Mouse (Mus musculus): ENCODE data around the gene B4galt5. TPM values are rescaled to one million over a fixed set of nuclear protein-coding genes. Genes with fewer than 3 reads are reported as not detected.

B4galt5 gene
- polyA plus RNA-seq, 1 experiment from 2014 or later = 20.4 TPM

DNA sequence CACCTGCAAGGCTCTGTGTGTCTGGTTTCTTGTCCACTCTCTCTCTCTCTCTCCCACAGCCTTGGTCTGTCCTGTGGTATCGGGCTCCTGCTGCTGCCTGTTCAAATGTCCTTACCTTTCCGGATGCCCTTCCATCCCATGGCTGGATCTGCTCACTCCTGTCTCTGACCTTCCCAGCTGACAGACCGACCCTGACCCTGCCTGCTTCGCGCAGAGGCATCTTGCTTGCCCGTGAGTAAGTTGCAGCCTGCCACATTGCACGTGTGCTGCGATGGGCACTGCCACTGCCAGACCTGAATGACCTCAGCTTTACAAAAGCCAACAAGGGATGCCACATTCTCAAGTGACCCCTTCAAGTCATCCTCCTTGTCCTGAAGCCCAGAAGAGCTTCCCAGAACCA lies 27.6 kb downstream of the B4galt5 start:
- H3K27ac ChIP-seq (replicated peaks; ENCODE audit: low read depth, low read length) = no peak overlapping the region
- no peaks in the 10 kb centered on the region for H3K9me3 ChIP-seq (ENCODE audit: control insufficient read depth, low read length)
- no peak overlapping the region for H3K4me3 ChIP-seq (replicated peaks; ENCODE audit: low read depth, low read length)
- no peak for ATAC-seq (ENCODE audit: low FRiP score, low TSS enrichment)
- H3K27me3 ChIP-seq (ENCODE audit: control insufficient read depth, insufficient read depth, low read length) = no peaks in the 10 kb centered on the region
- H3K9ac ChIP-seq (replicated peaks; ENCODE audit: low read length) = no peak overlapping the region
- no peak overlapping the region for H3K4me2 ChIP-seq (ENCODE audit: low read length)
- peaks cover 4% of the 10 kb centered on the region; the same call in 1 of the 2 replicates for H3K4me1 ChIP-seq (ENCODE audit: control insufficient read depth, insufficient read depth, low read length)
- 95% methylated on average over 8 of the region's 8 CpGs for WGBS
- DNase-seq = no peak
- H3K36me3 ChIP-seq (ENCODE audit: control insufficient read depth, insufficient read depth, low read length) = no peaks in the 10 kb centered on the region

DNA sequence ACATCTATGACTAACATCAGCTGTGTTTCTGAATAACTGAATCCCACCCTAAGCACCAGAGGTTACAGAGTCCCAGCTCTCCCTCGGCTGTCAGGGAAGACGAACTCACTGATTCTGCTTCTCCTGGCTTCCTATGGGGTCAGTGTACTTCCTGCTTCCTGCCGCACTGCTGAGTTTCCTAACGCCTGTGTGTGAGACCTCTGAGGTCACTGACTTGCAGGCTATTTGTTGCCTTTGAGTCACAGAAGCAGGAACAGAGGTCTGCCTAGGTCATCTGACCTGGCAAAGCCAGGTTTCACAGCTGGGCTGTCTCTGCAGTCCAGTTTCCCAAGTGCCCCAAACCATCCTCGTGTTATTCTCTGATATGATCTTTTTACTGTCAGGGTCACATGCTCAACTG lies 30.0 kb downstream of the B4galt5 start:
- no peaks in the 10 kb centered on the region for H3K36me3 ChIP-seq (ENCODE audit: control insufficient read depth, insufficient read depth, low read length)

DNA sequence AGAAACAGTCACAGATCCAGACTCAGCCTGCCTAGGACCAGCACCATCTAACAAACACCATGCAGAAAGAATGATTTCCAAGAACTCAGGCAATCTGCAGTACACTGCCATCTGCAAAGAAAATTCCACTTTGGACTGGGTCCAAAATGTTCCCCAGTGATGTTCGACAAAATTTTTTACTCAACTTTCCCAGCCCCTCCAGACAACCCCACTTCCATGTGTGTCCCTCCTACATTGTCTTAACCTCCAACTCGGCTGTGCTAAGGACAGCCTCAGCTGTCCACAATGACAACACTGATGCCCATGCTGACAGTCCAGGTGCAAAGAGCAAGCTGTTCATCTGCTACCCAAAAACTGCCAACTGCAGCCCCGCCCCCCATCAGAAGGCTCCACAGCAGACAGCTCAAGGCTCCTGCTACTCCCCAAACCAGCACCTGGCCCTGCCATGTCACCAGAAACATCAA lies 32.2 kb downstream of the B4galt5 start:
- no peaks in the 10 kb centered on the region for H3K9me3 ChIP-seq (ENCODE audit: control insufficient read depth, low read length)
- no peak for DNase-seq
- peaks cover 14% of the 10 kb centered on the region for H3K4me1 ChIP-seq (ENCODE audit: control insufficient read depth, insufficient read depth, low read length)
- no peaks in the 10 kb centered on the region for H3K27me3 ChIP-seq (ENCODE audit: control insufficient read depth, insufficient read depth, low read length)
- no peak overlapping the region for H3K9ac ChIP-seq (replicated peaks; ENCODE audit: low read length)
- H3K27ac ChIP-seq (replicated peaks; ENCODE audit: low read depth, low read length) = no peak overlapping the region
- no peak for ATAC-seq (ENCODE audit: low FRiP score, low TSS enrichment)
- H3K36me3 ChIP-seq (ENCODE audit: control insufficient read depth, insufficient read depth, low read length) = no peaks in the 10 kb centered on the region
- 76% methylated on average over 3 of the region's 3 CpGs for WGBS
- no peak overlapping the region for H3K4me3 ChIP-seq (replicated peaks; ENCODE audit: low read depth, low read length)
- H3K4me2 ChIP-seq (ENCODE audit: low read length) = no peak overlapping the region

More for the DNA sequence above, 30.0 kb downstream of the B4galt5 start:
- WGBS = 67% methylated on average over 5 of the region's 5 CpGs
- ATAC-seq (ENCODE audit: low FRiP score, low TSS enrichment) (no peak), DNase-seq (no peak)
- peaks cover 10% of the 10 kb centered on the region for H3K4me1 ChIP-seq (ENCODE audit: control insufficient read depth, insufficient read depth, low read length)
- H3K9me3 ChIP-seq (ENCODE audit: control insufficient read depth, low read length) = no peaks in the 10 kb centered on the region
- H3K9ac ChIP-seq (replicated peaks; ENCODE audit: low read length) = no peak overlapping the region
- H3K27me3 ChIP-seq (ENCODE audit: control insufficient read depth, insufficient read depth, low read length) = no peaks in the 10 kb centered on the region
- no peak overlapping the region for H3K4me2 ChIP-seq (ENCODE audit: low read length)
- H3K4me3 ChIP-seq (replicated peaks; ENCODE audit: low read depth, low read length) = no peak overlapping the region
- H3K27ac ChIP-seq (replicated peaks; ENCODE audit: low read depth, low read length) = no peak overlapping the region

- no peak overlapping the region for H3K4me2 ChIP-seq (ENCODE audit: low read length)
- H3K27me3 ChIP-seq (ENCODE audit: control insufficient read depth, insufficient read depth, low read length) = no peaks in the 10 kb centered on the region
- ATAC-seq (ENCODE audit: low FRiP score, low TSS enrichment) = no peak
- no peak overlapping the region for H3K9ac ChIP-seq (replicated peaks; ENCODE audit: low read length)
- DNase-seq = no peak
- H3K36me3 ChIP-seq (ENCODE audit: control insufficient read depth, insufficient read depth, low read length) = no peaks in the 10 kb centered on the region
- peak overlapping the region; percentile 37 for H3K27ac ChIP-seq (replicated peaks; ENCODE audit: low read depth, low read length)
- peaks cover 14% of the 10 kb centered on the region for H3K4me1 ChIP-seq (ENCODE audit: control insufficient read depth, insufficient read depth, low read length)
- no peaks in the 10 kb centered on the region for H3K9me3 ChIP-seq (ENCODE audit: control insufficient read depth, low read length)
- no peak overlapping the region for H3K4me3 ChIP-seq (replicated peaks; ENCODE audit: low read depth, low read length)
- 89% methylated on average over 8 of the region's 8 CpGs for WGBS
These were observed 34.5 kb downstream of the B4galt5 start for GRCm38 (mm10) chr2:167314491-167314890.

DNA sequence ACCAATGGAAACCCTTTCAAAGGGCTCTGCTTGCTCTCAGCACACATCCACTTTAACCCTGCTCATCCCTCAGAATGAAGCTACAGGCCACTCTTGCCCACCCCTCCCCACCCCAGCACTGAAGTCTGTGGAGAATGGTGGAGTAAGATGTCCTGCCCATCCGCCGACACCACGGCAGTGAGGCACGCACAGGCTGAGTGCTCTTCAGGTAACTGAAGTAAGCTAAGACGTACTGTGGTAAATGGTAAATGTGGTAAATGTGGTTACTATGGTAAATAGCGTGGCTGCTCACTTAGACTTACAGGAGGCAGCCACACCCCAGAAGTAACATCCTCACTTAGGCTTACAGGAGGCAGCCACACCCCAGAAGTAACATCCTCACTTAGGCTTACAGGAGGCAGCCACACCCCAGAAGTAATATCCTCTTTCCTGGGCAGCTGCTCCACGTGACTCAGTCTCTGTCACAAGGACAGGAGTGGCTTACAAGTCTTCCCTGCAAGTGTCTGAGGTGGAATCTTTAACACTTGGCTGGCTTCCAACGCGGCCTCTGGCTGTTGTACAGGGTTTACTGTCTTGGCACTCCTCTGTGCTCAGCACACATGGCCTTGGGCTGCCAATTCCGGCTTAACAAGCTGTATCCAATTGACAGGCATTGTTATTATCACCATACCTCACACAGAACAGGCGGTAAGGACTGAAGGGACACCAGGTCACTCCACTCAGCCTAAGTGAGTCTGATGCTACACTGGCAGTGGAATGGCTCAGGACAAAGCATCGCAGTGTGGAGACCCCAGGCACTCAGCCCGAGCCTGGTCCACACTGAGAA lies 35.3 kb downstream of the B4galt5 start:
- Histone ChIP-seq H3K9me3 (ENCODE audit: control insufficient read depth, low read length) (no peaks in the 10 kb centered on the region), H3K27ac (replicated peaks; ENCODE audit: low read depth, low read length) (peak overlapping the region; percentile 37), H3K9ac (replicated peaks; ENCODE audit: low read length) (0 out of 2 replicates have a peak overlapping the region, but pooled peaks have one; percentile 20), H3K4me1 (ENCODE audit: control insufficient read depth, insufficient read depth, low read length) (peaks cover 14% of the 10 kb centered on the region), H3K4me3 (replicated peaks; ENCODE audit: low read depth, low read length) (no peak overlapping the region), H3K27me3 (ENCODE audit: control insufficient read depth, insufficient read depth, low read length) (no peaks in the 10 kb centered on the region), H3K36me3 (ENCODE audit: control insufficient read depth, insufficient read depth, low read length) (no peaks in the 10 kb centered on the region), H3K4me2 (ENCODE audit: low read length) (no peak overlapping the region)
- ATAC-seq (ENCODE audit: low FRiP score, low TSS enrichment) = peak; percentile 76
- DNase-seq = peak; percentile 83
- WGBS = 61% methylated on average over 13 of the region's 13 CpGs

DNA sequence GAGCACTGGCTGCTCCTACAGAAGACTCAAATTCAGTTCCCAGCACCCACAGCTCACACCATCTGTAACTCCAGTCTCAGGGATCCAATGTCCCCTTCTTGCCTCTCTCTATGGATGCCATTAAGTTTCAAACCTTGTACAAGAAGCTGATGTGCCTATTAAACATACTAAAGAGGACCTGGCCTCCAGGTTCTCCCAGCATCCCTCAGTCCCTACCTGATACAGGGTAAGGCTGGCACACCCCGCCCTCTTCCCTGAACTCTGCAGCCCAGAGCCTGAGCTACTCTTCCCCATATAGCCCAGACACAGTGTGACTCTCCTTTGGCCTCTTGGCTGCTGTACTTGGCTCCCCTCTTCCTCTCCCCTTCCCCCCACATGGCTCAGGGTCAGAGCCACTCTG lies 38.9 kb downstream of the B4galt5 start:
- no peaks in the 10 kb centered on the region for H3K27me3 ChIP-seq (ENCODE audit: control insufficient read depth, insufficient read depth, low read length)
- 95% methylated on average over 1 of the region's 1 CpGs for WGBS
- no peak overlapping the region for H3K4me3 ChIP-seq (replicated peaks; ENCODE audit: low read depth, low read length)
- H3K9me3 ChIP-seq (ENCODE audit: control insufficient read depth, low read length) = no peaks in the 10 kb centered on the region
- no peak overlapping the region for H3K27ac ChIP-seq (replicated peaks; ENCODE audit: low read depth, low read length)
- no peak overlapping the region for H3K4me2 ChIP-seq (ENCODE audit: low read length)
- H3K9ac ChIP-seq (replicated peaks; ENCODE audit: low read length) = no peak overlapping the region
- H3K36me3 ChIP-seq (ENCODE audit: control insufficient read depth, insufficient read depth, low read length) = peaks cover 18% of the 10 kb centered on the region
- peaks cover 14% of the 10 kb centered on the region for H3K4me1 ChIP-seq (ENCODE audit: control insufficient read depth, insufficient read depth, low read length)
- DNase-seq (no peak), ATAC-seq (ENCODE audit: low FRiP score, low TSS enrichment) (no peak)

DNA sequence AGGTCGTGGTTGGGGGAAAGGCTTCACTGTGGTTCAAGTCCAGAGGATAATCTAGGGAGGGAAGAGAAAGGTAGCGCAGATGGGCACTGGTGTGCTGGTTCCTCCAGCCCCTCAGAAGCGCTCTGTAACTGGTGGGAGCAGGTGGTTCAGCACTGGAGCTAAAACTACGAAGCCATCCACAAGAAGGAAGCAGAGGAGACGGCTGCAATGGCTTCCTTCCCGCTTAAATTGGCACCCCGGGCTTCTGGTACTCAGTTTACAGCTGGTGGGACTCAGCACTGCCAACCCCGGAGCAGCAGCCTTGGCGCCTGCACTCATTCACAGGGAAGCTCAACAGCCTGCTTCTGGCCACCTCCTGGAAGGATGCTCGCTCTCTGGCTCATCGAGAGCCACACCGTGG lies 39.7 kb downstream of the B4galt5 start:
- Histone ChIP-seq H3K27ac (replicated peaks; ENCODE audit: low read depth, low read length) (no peak overlapping the region), H3K4me3 (replicated peaks; ENCODE audit: low read depth, low read length) (no peak overlapping the region)
- no peak for ATAC-seq (ENCODE audit: low FRiP score, low TSS enrichment)

DNA sequence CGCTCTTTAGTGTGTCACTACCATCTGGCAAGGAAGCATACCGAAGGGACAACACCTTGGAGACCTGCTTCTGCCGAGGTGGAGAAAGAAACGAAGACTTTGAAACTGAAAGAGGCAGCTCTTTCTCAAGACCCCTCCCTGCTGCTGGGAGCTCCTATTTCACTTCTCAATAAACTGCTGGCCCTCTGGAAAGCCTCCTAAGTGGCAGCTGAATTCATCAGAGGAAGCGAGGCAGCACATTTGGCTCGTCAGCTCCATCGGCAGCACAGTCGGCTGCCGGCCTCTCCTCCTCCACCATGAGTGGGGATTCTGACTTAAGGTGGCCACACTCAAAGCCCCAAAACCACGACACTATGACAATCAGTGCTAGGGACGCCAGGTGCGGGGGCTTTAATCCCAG lies 41.3 kb downstream of the B4galt5 start:
- WGBS = 65% methylated on average over 12 of the region's 12 CpGs
- Histone ChIP-seq H3K9ac (replicated peaks; ENCODE audit: low read length) (no peak overlapping the region), H3K27ac (replicated peaks; ENCODE audit: low read depth, low read length) (no peak overlapping the region), H3K27me3 (ENCODE audit: control insufficient read depth, insufficient read depth, low read length) (no peaks in the 10 kb centered on the region), H3K36me3 (ENCODE audit: control insufficient read depth, insufficient read depth, low read length) (peaks cover 25% of the 10 kb centered on the region), H3K4me1 (ENCODE audit: control insufficient read depth, insufficient read depth, low read length) (no peaks in the 10 kb centered on the region), H3K4me3 (replicated peaks; ENCODE audit: low read depth, low read length) (no peak overlapping the region), H3K4me2 (ENCODE audit: low read length) (no peak overlapping the region), H3K9me3 (ENCODE audit: control insufficient read depth, low read length) (no peaks in the 10 kb centered on the region)
- no peak for ATAC-seq (ENCODE audit: low FRiP score, low TSS enrichment)
- DNase-seq = no peak

More for the DNA sequence above, 39.7 kb downstream of the B4galt5 start:
- Histone ChIP-seq H3K9me3 (ENCODE audit: control insufficient read depth, low read length) (no peaks in the 10 kb centered on the region), H3K27me3 (ENCODE audit: control insufficient read depth, insufficient read depth, low read length) (no peaks in the 10 kb centered on the region), H3K9ac (replicated peaks; ENCODE audit: low read length) (no peak overlapping the region), H3K4me1 (ENCODE audit: control insufficient read depth, insufficient read depth, low read length) (peaks cover 8% of the 10 kb centered on the region), H3K4me2 (ENCODE audit: low read length) (no peak overlapping the region), H3K36me3 (ENCODE audit: control insufficient read depth, insufficient read depth, low read length) (peaks cover 25% of the 10 kb centered on the region)
- 91% methylated on average over 12 of the region's 12 CpGs for WGBS
- no peak for DNase-seq

Measured in midbrain, embryonic 14.5 days (tissue).